Mouse (Mus musculus): Measurements from ENCODE around the gene Trp53i13. TPM values are rescaled to one million over a fixed set of nuclear protein-coding genes. Genes with fewer than 3 reads are reported as not detected.

Trp53i13 gene
- polyA plus RNA-seq, 1 experiment = 1.3 TPM

DNA sequence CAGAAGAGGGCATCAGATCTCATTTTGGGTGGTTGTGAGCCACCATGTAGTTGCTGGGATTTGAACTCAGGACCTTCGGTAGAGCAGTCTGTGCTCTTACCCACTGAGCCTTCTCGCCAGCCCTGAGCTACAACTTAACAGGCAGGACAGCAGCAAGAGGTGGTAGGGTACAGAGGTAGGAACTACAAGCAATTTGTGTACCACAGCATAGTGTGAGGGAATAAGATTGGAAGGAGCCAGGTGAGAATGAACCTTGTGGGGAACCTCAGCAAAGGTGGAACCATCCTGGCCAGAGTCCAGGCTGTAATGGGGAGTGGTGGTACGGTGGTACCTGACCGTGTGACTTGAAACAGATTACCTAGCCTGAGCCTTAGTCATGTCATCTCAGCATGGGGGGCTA, 13.8 kb downstream of the Trp53i13 start:
- no peak for TF ChIP-seq TAL1 (IDR thresholded peaks at IDR 0.05; ENCODE audit: low read length)
- TF ChIP-seq GATA1 (IDR thresholded peaks at IDR 0.05; ENCODE audit: low read length) = no peak
- Histone ChIP-seq H3K4me3 (replicated peaks) (no peak overlapping the region), H3K27me3 (ENCODE audit: control insufficient read depth) (no peaks in the 10 kb centered on the region), H3K9me3 (ENCODE audit: control insufficient read depth, low read length) (no peaks in the 10 kb centered on the region), H3K4me1 (ENCODE audit: control insufficient read depth) (peaks cover 21% of the 10 kb centered on the region), H3K36me3 (ENCODE audit: control insufficient read depth) (peaks cover 75% of the 10 kb centered on the region)

DNA sequence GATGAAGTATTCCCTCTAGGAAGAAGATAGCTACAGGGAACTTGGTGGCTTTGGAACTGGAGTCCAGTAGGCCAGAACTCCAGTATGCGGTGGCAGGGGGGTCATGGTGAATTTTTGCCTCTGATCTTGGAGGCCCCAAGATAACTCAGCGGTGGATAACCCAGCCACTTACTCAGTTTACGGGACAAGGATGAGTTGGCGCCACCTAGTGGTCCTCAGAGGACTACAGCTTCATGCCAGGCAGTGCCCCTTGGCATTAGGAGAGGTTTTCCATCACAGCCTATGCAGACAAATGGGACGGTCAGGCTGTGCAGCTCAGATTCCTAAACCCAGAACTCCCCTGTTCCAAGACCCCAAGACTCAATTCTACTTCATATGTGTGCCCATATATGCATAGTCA, 14.4 kb downstream of the Trp53i13 start:
- Histone ChIP-seq H3K4me3 (replicated peaks) (no peak overlapping the region), H3K4me1 (ENCODE audit: control insufficient read depth) (peaks cover 24% of the 10 kb centered on the region), H3K27me3 (ENCODE audit: control insufficient read depth) (no peaks in the 10 kb centered on the region), H3K36me3 (ENCODE audit: control insufficient read depth) (peaks cover 71% of the 10 kb centered on the region), H3K9me3 (ENCODE audit: control insufficient read depth, low read length) (no peaks in the 10 kb centered on the region)
- no peak for TF ChIP-seq TAL1 (IDR thresholded peaks at IDR 0.05; ENCODE audit: low read length)

DNA sequence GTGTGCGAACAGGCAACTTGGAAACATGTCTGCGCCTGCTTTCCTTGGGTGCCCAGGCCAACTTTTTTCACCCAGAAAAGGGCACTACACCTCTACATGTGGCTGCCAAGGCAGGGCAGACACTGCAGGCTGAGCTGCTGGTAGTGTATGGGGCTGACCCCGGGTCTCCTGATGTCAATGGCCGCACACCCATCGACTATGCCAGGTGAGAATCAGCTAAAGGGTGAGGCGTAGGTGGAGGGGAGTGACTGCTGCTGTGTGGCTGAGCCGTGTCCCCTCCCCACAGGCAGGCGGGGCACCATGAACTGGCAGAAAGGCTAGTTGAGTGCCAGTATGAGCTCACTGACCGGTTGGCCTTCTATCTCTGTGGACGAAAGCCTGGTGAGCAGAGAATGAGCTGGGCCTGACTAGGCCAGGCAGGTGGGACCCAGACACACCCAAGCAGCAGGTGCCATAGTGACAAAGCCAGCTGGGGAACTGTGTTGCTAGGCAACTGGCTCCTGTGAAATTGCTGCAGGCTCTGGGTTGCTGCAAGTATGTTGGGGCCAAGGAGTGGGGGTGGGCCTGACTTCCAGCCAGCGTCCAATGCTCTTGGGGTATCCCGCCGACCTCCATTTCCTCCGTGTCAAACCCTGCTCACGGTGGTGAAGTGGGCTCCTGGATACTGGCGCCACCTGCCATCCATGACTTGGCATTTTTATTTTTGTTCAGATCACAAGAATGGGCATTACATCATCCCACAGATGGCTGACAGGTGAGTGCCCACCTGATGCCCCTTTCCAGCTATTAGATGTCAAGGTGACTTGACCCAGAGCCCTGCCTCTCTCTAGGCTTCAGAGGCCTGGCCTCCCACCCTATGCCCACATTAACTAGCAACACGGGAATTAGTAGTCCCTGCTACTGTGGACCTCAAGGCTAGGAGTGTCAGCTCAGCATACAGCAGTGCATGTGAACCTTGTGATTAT, 15.1 kb downstream of the Trp53i13 start:
- Histone ChIP-seq H3K36me3 (ENCODE audit: control insufficient read depth) (peaks cover 64% of the 10 kb centered on the region), H3K4me3 (replicated peaks) (no peak overlapping the region), H3K27me3 (ENCODE audit: control insufficient read depth) (no peaks in the 10 kb centered on the region), H3K9me3 (ENCODE audit: control insufficient read depth, low read length) (no peaks in the 10 kb centered on the region), H3K4me1 (ENCODE audit: control insufficient read depth) (peaks cover 28% of the 10 kb centered on the region)
- TF ChIP-seq TAL1 (IDR thresholded peaks at IDR 0.05; ENCODE audit: low read length) = no peak
- no peak for TF ChIP-seq GATA1 (IDR thresholded peaks at IDR 0.05; ENCODE audit: low read length)

DNA sequence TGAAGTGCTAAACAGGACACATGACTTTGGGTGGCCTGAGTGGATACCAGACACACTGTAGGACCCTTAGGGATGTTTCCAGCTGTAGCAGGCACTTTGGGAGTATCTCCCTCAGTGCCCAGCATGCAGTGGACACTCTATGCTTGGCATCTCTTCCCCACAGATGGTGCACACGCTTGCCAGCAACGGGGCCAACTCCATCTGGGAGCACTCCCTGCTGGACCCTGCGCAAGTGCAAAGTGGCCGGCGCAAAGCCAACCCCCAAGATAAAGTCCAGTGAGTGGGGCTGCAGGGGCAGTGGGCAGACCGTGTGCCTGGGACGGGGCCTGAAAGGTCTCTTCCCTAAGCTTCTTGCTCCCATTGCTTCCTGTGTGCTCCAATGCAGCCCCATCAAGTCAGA, 16.4 kb downstream of the Trp53i13 start:
- TF ChIP-seq TAL1 (IDR thresholded peaks at IDR 0.05; ENCODE audit: low read length) (no peak), GATA1 (IDR thresholded peaks at IDR 0.05; ENCODE audit: low read length) (no peak)
- H3K27me3 ChIP-seq (ENCODE audit: control insufficient read depth) = no peaks in the 10 kb centered on the region
- H3K4me1 ChIP-seq (ENCODE audit: control insufficient read depth) = peaks cover 40% of the 10 kb centered on the region
- no peaks in the 10 kb centered on the region for H3K9me3 ChIP-seq (ENCODE audit: control insufficient read depth, low read length)
- no peak overlapping the region for H3K4me3 ChIP-seq (replicated peaks)
- peaks cover 51% of the 10 kb centered on the region for H3K36me3 ChIP-seq (ENCODE audit: control insufficient read depth)

DNA sequence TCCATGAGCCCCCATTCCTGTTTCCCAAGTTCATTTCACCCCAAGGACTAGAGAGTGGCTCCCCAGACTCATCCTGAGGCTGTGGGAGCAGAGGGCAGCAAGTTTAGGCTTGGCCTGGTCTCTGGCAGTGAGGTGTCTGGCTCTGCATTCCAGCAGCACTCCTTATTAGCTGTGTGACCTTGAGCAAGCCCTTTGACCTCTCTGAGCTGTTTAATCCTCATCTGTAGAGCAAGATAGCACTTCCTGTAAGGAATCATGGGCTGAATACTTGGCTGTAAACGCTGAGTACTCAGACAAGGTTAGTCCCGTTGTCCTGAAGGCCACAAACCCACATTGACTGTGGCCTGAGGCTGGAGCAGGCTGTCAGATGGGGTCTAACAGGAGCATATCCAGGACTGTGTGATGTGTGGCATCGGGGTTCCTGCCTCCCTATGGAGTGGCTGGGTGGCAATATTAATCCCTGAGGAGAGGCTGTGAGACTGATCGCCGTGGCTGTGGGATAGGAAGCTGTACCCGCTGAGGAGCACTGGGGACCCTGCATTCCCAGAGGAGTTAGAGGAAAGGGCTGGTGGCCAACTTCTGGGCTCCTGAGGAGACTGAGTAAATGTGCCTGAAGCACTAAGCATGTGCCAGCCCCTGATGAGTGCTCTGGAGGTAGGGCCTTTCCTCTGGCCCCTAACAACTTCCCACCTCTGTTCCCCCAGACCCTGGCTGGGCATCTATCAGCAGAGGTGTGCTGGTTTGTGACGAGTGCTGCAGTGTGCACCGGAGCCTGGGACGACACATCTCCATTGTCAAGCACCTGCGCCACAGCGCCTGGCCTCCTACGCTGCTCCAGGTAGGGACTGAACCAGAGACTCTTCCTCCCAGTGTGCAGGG, 17.3 kb downstream of the Trp53i13 start:
- Histone ChIP-seq H3K4me1 (ENCODE audit: control insufficient read depth) (peaks cover 48% of the 10 kb centered on the region), H3K36me3 (ENCODE audit: control insufficient read depth) (peaks cover 42% of the 10 kb centered on the region), H3K9me3 (ENCODE audit: control insufficient read depth, low read length) (no peaks in the 10 kb centered on the region), H3K27me3 (ENCODE audit: control insufficient read depth) (peaks cover 3% of the 10 kb centered on the region; the same call in 1 of the 2 replicates), H3K4me3 (replicated peaks) (no peak overlapping the region)
- TF ChIP-seq TAL1 (IDR thresholded peaks at IDR 0.05; ENCODE audit: low read length) = no peak
- TF ChIP-seq GATA1 (IDR thresholded peaks at IDR 0.05; ENCODE audit: low read length) = no peak

DNA sequence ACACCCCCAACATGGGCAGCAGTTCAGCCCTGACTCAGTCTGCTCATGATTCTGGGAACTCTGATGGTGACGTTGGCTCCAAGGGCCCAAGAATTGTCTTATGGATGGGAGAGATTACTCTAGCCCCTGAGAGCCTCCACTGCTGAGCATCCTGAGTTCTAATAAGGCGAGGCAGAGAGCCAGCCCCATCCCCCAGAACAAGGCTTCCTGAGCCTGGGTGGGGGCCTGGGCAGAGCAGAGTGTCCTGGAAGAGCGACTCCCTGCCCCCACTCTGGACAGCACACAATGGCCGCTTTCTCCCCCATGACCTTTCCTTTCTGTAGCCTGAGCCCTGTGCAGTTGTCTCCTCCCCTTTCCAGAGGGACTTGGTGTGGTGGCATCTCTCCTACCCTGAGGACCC, 17.9 kb downstream of the Trp53i13 start:
- Histone ChIP-seq H3K4me1 (ENCODE audit: control insufficient read depth) (peaks cover 49% of the 10 kb centered on the region), H3K4me3 (replicated peaks) (no peak overlapping the region), H3K9me3 (ENCODE audit: control insufficient read depth, low read length) (no peaks in the 10 kb centered on the region), H3K27me3 (ENCODE audit: control insufficient read depth) (peaks cover 3% of the 10 kb centered on the region; the same call in 1 of the 2 replicates), H3K36me3 (ENCODE audit: control insufficient read depth) (peaks cover 36% of the 10 kb centered on the region)
- no peak for TF ChIP-seq TAL1 (IDR thresholded peaks at IDR 0.05; ENCODE audit: low read length)
- TF ChIP-seq GATA1 (IDR thresholded peaks at IDR 0.05; ENCODE audit: low read length) = no peak

DNA sequence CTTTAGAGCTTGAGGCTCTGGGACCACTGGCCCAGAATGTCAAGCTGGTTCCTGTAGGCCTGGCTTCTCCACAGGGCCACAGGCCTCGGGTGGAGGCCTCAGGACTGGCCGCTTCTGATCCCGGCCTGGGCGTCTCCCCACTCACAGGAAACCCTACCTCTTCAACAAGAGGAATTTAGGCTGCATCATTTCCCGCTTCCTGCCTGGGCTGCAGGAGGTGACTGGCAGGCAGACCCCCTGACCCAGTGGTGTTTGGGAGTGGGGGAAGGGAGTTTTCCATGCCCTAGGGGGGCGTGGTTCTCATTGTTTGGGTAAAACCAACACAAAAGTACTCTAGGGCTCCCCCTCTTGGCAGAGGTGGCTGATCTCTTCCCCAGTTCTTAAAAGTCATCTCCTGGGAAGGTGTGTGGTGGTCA, 18.4 kb downstream of the Trp53i13 start:
- peaks cover 54% of the 10 kb centered on the region for H3K4me1 ChIP-seq (ENCODE audit: control insufficient read depth)
- H3K4me3 ChIP-seq (replicated peaks) = no peak overlapping the region

DNA sequence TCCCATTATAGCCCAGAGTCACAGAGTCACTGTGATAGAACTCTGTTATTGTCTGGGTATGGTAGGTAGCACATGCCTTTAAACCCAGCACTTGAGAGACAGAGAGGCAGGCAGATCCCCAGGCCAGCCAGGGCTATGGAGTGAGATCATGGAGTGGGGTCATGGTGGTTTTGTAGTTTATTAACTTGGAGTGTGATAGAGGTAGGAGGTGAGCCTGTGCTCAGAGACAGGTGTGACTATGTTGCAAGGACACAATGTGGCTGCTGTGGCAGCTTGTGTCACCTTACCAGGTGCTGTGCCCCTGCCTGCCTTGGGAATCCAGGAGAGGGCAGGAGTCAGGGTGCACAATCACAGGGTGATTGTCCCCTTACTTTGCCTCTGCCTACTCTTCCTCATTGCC, 20.3 kb downstream of the Trp53i13 start:
- peaks cover 19% of the 10 kb centered on the region for H3K27me3 ChIP-seq (ENCODE audit: control insufficient read depth)
- H3K4me3 ChIP-seq (replicated peaks) = no peak overlapping the region
- H3K36me3 ChIP-seq (ENCODE audit: control insufficient read depth) = peaks cover 22% of the 10 kb centered on the region
- H3K9me3 ChIP-seq (ENCODE audit: control insufficient read depth, low read length) = no peaks in the 10 kb centered on the region
- TF ChIP-seq TAL1 (IDR thresholded peaks at IDR 0.05; ENCODE audit: low read length) (no peak), GATA1 (IDR thresholded peaks at IDR 0.05; ENCODE audit: low read length) (no peak)
- peaks cover 64% of the 10 kb centered on the region for H3K4me1 ChIP-seq (ENCODE audit: control insufficient read depth)

More for the DNA sequence above, 18.4 kb downstream of the Trp53i13 start:
- Histone ChIP-seq H3K9me3 (ENCODE audit: control insufficient read depth, low read length) (no peaks in the 10 kb centered on the region), H3K36me3 (ENCODE audit: control insufficient read depth) (peaks cover 31% of the 10 kb centered on the region), H3K27me3 (ENCODE audit: control insufficient read depth) (peaks cover 3% of the 10 kb centered on the region; the same call in 1 of the 2 replicates)
- no peak for TF ChIP-seq GATA1 (IDR thresholded peaks at IDR 0.05; ENCODE audit: low read length)
- no peak for TF ChIP-seq TAL1 (IDR thresholded peaks at IDR 0.05; ENCODE audit: low read length)

DNA sequence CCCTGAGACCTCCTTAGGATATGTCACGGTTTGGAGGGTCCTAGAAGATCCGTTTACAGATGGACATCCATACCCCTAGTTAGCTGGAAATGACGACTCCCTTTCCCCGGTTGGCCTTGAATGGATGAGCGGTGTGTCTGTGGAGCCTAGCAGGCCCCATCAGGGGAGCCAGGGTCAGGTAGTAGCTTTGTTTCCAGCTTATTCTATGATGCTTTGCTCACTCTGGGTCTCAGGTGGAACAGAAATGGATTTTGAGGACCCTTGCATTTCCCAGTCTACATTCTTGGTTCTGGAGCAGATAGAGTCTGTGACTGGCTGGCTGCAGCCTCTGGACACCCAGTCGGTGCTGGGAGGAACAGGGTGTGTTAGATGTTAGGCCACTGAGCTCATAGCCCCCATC, 21.0 kb downstream of the Trp53i13 start:
- Histone ChIP-seq H3K4me3 (replicated peaks) (no peak overlapping the region), H3K4me1 (ENCODE audit: control insufficient read depth) (peaks cover 69% of the 10 kb centered on the region), H3K36me3 (ENCODE audit: control insufficient read depth) (peaks cover 14% of the 10 kb centered on the region)

More for the DNA sequence above, 21.0 kb downstream of the Trp53i13 start:
- peaks cover 26% of the 10 kb centered on the region for H3K27me3 ChIP-seq (ENCODE audit: control insufficient read depth)
- H3K9me3 ChIP-seq (ENCODE audit: control insufficient read depth, low read length) = peaks cover 2% of the 10 kb centered on the region; the same call in 1 of the 2 replicates
- no peak for TF ChIP-seq TAL1 (IDR thresholded peaks at IDR 0.05; ENCODE audit: low read length)
- no peak for TF ChIP-seq GATA1 (IDR thresholded peaks at IDR 0.05; ENCODE audit: low read length)

Measured in erythroblast, embryonic 14.5 days (primary cell).